Mouse (Mus musculus): ENCODE data around the gene Arel1. TPM values are rescaled to one million over a fixed set of nuclear protein-coding genes. Genes with fewer than 3 reads are reported as not detected.

Arel1 gene
- polyA plus RNA-seq, 1 experiment from 2014 or later, result 6.9 TPM

DNA sequence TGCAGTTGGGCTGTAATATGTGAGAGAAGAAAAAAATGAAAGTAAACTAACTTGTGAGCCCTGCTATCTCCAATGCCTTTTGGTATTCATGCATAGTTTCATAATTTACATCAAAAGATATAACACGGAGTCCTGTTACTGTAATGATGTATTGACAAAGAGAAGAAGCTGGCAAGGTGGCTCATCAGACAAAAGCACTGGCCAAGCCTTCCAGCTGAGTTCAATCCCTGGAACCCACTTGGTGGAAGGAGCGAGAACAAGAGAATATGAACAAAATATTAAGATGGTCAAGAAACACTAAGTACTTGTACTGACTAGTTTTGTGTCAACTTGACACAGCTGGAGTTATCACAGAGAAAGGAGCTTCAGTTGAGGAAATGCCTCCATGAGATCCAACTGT, 98.4 kb downstream of the Arel1 start:
- no peak overlapping the region for H3K4me2 ChIP-seq (ENCODE audit: low read depth, low read length)
- no peak overlapping the region for H3K4me3 ChIP-seq (ENCODE audit: low read depth, low read length)
- H3K27me3 ChIP-seq (ENCODE audit: insufficient read depth, low read length), result peaks cover 39% of the 10 kb centered on the region
- no peak overlapping the region for H3K27ac ChIP-seq (ENCODE audit: low read depth)
- no peak for TF ChIP-seq EP300 (IDR thresholded peaks at IDR 0.05; ENCODE audit: low read depth)
- no peak for TF ChIP-seq CTCF (IDR thresholded peaks at IDR 0.05; ENCODE audit: low read depth)
- no peaks in the 10 kb centered on the region for H3K4me1 ChIP-seq (ENCODE audit: insufficient read depth)
- no peaks in the 10 kb centered on the region for H3K9me3 ChIP-seq (ENCODE audit: low read length)
- ATAC-seq (no peak), DNase-seq (no peak)
- no peaks in the 10 kb centered on the region for H3K36me3 ChIP-seq (replicated peaks; ENCODE audit: insufficient read depth, low read length)
- WGBS (ENCODE audit: insufficient replicate concordance), result 57% methylated on average over 2 of the region's 2 CpGs
- no peak overlapping the region for H3K9ac ChIP-seq (replicated peaks)

Other genes with a start within 250 kb of the Arel1 start
- 29.7 and 30.0 TPM in 2 replicates for gene Npc2, start 197.7 kb downstream of the Arel1 start, polyA plus RNA-seq (2015; fragmentation: Nextera tagmentation; extraction: Ambion mirVana)
- 97.5 and 99.9 TPM in 2 replicates for gene Isca2, start 197.6 kb downstream of the Arel1 start, polyA plus RNA-seq (2015; fragmentation: Nextera tagmentation; extraction: Ambion mirVana)
- gene Ltbp2, start 94.4 kb downstream of the Arel1 start, polyA plus RNA-seq (2015; fragmentation: Nextera tagmentation; extraction: Ambion mirVana), result 0.31 and 0.59 TPM in 2 replicates
- 66.0 and 74.5 TPM in 2 replicates for gene Fcf1, start within 50 bp of the Arel1 start, polyA plus RNA-seq (2015; fragmentation: Nextera tagmentation; extraction: Ambion mirVana)
- 5.4 and 6.2 TPM in 2 replicates for gene Ylpm1, start 25.4 kb upstream of the Arel1 start, polyA plus RNA-seq (2015; fragmentation: Nextera tagmentation; extraction: Ambion mirVana)
- gene Prox2, start 139.9 kb upstream of the Arel1 start, polyA plus RNA-seq (2015; fragmentation: Nextera tagmentation; extraction: Ambion mirVana), result 2.3 and 2.8 TPM in 2 replicates
- 68.3 and 76.4 TPM in 2 replicates for gene Dlst, start 139.9 kb upstream of the Arel1 start, polyA plus RNA-seq (2015; fragmentation: Nextera tagmentation; extraction: Ambion mirVana)
- 0.39 and 0.61 TPM in 2 replicates for gene Rps6kl1, start 180.4 kb upstream of the Arel1 start, polyA plus RNA-seq (2015; fragmentation: Nextera tagmentation; extraction: Ambion mirVana)
- 0.36 and 0.45 TPM in 2 replicates for gene Pgf, start 206.9 kb upstream of the Arel1 start, polyA plus RNA-seq (2015; fragmentation: Nextera tagmentation; extraction: Ambion mirVana)
- gene Eif2b2, start 248.6 kb upstream of the Arel1 start, polyA plus RNA-seq (2015; fragmentation: Nextera tagmentation; extraction: Ambion mirVana), result 21.7 and 24.6 TPM in 2 replicates